Mouse (Mus musculus): ENCODE measurements around the gene Map1s. TPM values are rescaled to one million over a fixed set of nuclear protein-coding genes. Genes with fewer than 3 reads are reported as not detected.

The Map1s gene
- polyA plus RNA-seq, 1 experiment: 18.4 TPM

GRCm38 (mm10) chr8:70928096-70928495, 22.4 kb downstream of the Map1s start:
- WGBS: 82% methylated on average over 3 of the region's 3 CpGs
- Histone ChIP-seq H3K36me3 (ENCODE audit: control insufficient read depth, insufficient read depth, low read length) (no peaks in the 10 kb centered on the region), H3K27ac (ENCODE audit: insufficient read depth, low read depth, low read length) (no peak overlapping the region), H3K27me3 (replicated peaks; ENCODE audit: control insufficient read depth, insufficient read depth, low read length) (no peaks in the 10 kb centered on the region), H3K4me1 (ENCODE audit: control insufficient read depth, insufficient read depth, low read length) (no peaks in the 10 kb centered on the region), H3K4me3 (ENCODE audit: insufficient read depth, low read depth, low read length) (no peak overlapping the region)
- DNase-seq: no peak
- TF ChIP-seq CTCF (conservative IDR thresholded peaks at IDR 0.05; ENCODE audit: insufficient read depth, insufficient read length, low read depth, low read length) (no peak), POLR2A (IDR thresholded peaks at IDR 0.05; ENCODE audit: low read depth, low read length) (no peak)

- Histone ChIP-seq H3K4me3 (ENCODE audit: insufficient read depth, low read depth, low read length) (no peak overlapping the region), H3K4me1 (ENCODE audit: control insufficient read depth, insufficient read depth, low read length) (no peaks in the 10 kb centered on the region), H3K36me3 (ENCODE audit: control insufficient read depth, insufficient read depth, low read length) (no peaks in the 10 kb centered on the region), H3K27ac (ENCODE audit: insufficient read depth, low read depth, low read length) (no peak overlapping the region), H3K27me3 (replicated peaks; ENCODE audit: control insufficient read depth, insufficient read depth, low read length) (no peaks in the 10 kb centered on the region)
- no peak for TF ChIP-seq CTCF (conservative IDR thresholded peaks at IDR 0.05; ENCODE audit: insufficient read depth, insufficient read length, low read depth, low read length)
- no peak for TF ChIP-seq POLR2A (IDR thresholded peaks at IDR 0.05; ENCODE audit: low read depth, low read length)
- 76% methylated on average over 5 of the region's 5 CpGs for WGBS
- no peak for DNase-seq
These were observed 23.1 kb downstream of the Map1s start for GRCm38 (mm10) chr8:70928778-70929322.

GRCm38 (mm10) chr8:70931731-70932130, 26.0 kb downstream of the Map1s start:
- Histone ChIP-seq H3K4me1 (ENCODE audit: control insufficient read depth, insufficient read depth, low read length) (no peaks in the 10 kb centered on the region), H3K4me3 (ENCODE audit: insufficient read depth, low read depth, low read length) (no peak overlapping the region), H3K36me3 (ENCODE audit: control insufficient read depth, insufficient read depth, low read length) (no peaks in the 10 kb centered on the region), H3K27me3 (replicated peaks; ENCODE audit: control insufficient read depth, insufficient read depth, low read length) (no peaks in the 10 kb centered on the region), H3K27ac (ENCODE audit: insufficient read depth, low read depth, low read length) (no peak overlapping the region)
- no peak for DNase-seq
- TF ChIP-seq CTCF (conservative IDR thresholded peaks at IDR 0.05; ENCODE audit: insufficient read depth, insufficient read length, low read depth, low read length): no peak
- WGBS: 94% methylated on average over 11 of the region's 11 CpGs

- Histone ChIP-seq H3K36me3 (ENCODE audit: control insufficient read depth, insufficient read depth, low read length) (no peaks in the 10 kb centered on the region), H3K4me1 (ENCODE audit: control insufficient read depth, insufficient read depth, low read length) (no peaks in the 10 kb centered on the region), H3K4me3 (ENCODE audit: insufficient read depth, low read depth, low read length) (no peak overlapping the region), H3K27ac (ENCODE audit: insufficient read depth, low read depth, low read length) (no peak overlapping the region), H3K27me3 (replicated peaks; ENCODE audit: control insufficient read depth, insufficient read depth, low read length) (no peaks in the 10 kb centered on the region)
- TF ChIP-seq POLR2A (IDR thresholded peaks at IDR 0.05; ENCODE audit: low read depth, low read length) (no peak), CTCF (conservative IDR thresholded peaks at IDR 0.05; ENCODE audit: insufficient read depth, insufficient read length, low read depth, low read length) (no peak)
- DNase-seq: peak; percentile 5
- WGBS: 72% methylated on average over 4 of the region's 4 CpGs
These were observed 27.3 kb downstream of the Map1s start for GRCm38 (mm10) chr8:70933036-70933435.

GRCm38 (mm10) chr8:70934786-70935185, 29.1 kb downstream of the Map1s start:
- 37% methylated on average over 7 of the region's 7 CpGs for WGBS
- no peaks in the 10 kb centered on the region for H3K36me3 ChIP-seq (ENCODE audit: control insufficient read depth, insufficient read depth, low read length)
- TF ChIP-seq POLR2A (IDR thresholded peaks at IDR 0.05; ENCODE audit: low read depth, low read length): no peak
- no peak for TF ChIP-seq CTCF (conservative IDR thresholded peaks at IDR 0.05; ENCODE audit: insufficient read depth, insufficient read length, low read depth, low read length)
- no peak overlapping the region for H3K4me3 ChIP-seq (ENCODE audit: insufficient read depth, low read depth, low read length)
- no peaks in the 10 kb centered on the region for H3K4me1 ChIP-seq (ENCODE audit: control insufficient read depth, insufficient read depth, low read length)
- DNase-seq: no peak
- no peaks in the 10 kb centered on the region for H3K27me3 ChIP-seq (replicated peaks; ENCODE audit: control insufficient read depth, insufficient read depth, low read length)
- H3K27ac ChIP-seq (ENCODE audit: insufficient read depth, low read depth, low read length): no peak overlapping the region

GRCm38 (mm10) chr8:70937200-70937599, 31.5 kb downstream of the Map1s start:
- DNase-seq: no peak
- H3K27ac ChIP-seq (ENCODE audit: insufficient read depth, low read depth, low read length): no peak overlapping the region
- 75% methylated on average over 6 of the region's 6 CpGs for WGBS
- TF ChIP-seq CTCF (conservative IDR thresholded peaks at IDR 0.05; ENCODE audit: insufficient read depth, insufficient read length, low read depth, low read length) (no peak), POLR2A (IDR thresholded peaks at IDR 0.05; ENCODE audit: low read depth, low read length) (no peak)
- no peaks in the 10 kb centered on the region for H3K27me3 ChIP-seq (replicated peaks; ENCODE audit: control insufficient read depth, insufficient read depth, low read length)
- no peak overlapping the region for H3K4me3 ChIP-seq (ENCODE audit: insufficient read depth, low read depth, low read length)
- no peaks in the 10 kb centered on the region for H3K36me3 ChIP-seq (ENCODE audit: control insufficient read depth, insufficient read depth, low read length)
- H3K4me1 ChIP-seq (ENCODE audit: control insufficient read depth, insufficient read depth, low read length): no peaks in the 10 kb centered on the region

GRCm38 (mm10) chr8:70941478-70941877, 35.7 kb downstream of the Map1s start:
- Histone ChIP-seq H3K36me3 (ENCODE audit: control insufficient read depth, insufficient read depth, low read length) (no peaks in the 10 kb centered on the region), H3K4me1 (ENCODE audit: control insufficient read depth, insufficient read depth, low read length) (no peaks in the 10 kb centered on the region), H3K27ac (ENCODE audit: insufficient read depth, low read depth, low read length) (no peak overlapping the region), H3K4me3 (ENCODE audit: insufficient read depth, low read depth, low read length) (no peak overlapping the region), H3K27me3 (replicated peaks; ENCODE audit: control insufficient read depth, insufficient read depth, low read length) (no peaks in the 10 kb centered on the region)
- no peak for DNase-seq
- 66% methylated on average over 2 of the region's 2 CpGs for WGBS
- TF ChIP-seq CTCF (conservative IDR thresholded peaks at IDR 0.05; ENCODE audit: insufficient read depth, insufficient read length, low read depth, low read length) (no peak), POLR2A (IDR thresholded peaks at IDR 0.05; ENCODE audit: low read depth, low read length) (no peak)

Data from kidney, adult 2 months (tissue).